Mouse (Mus musculus): ENCODE measurements around the gene March9. TPM values are rescaled to one million over a fixed set of nuclear protein-coding genes. Genes with fewer than 3 reads are reported as not detected.
A peak's percentile ranks its signal among the peaks of the same experiment; 100 is the strongest.

Gene March9
- 1.5 and 2.6 TPM in 2 replicates for polyA plus RNA-seq (2014; fragmentation: Nextera tagmentation; extraction: Ambion mirVana)

DNA sequence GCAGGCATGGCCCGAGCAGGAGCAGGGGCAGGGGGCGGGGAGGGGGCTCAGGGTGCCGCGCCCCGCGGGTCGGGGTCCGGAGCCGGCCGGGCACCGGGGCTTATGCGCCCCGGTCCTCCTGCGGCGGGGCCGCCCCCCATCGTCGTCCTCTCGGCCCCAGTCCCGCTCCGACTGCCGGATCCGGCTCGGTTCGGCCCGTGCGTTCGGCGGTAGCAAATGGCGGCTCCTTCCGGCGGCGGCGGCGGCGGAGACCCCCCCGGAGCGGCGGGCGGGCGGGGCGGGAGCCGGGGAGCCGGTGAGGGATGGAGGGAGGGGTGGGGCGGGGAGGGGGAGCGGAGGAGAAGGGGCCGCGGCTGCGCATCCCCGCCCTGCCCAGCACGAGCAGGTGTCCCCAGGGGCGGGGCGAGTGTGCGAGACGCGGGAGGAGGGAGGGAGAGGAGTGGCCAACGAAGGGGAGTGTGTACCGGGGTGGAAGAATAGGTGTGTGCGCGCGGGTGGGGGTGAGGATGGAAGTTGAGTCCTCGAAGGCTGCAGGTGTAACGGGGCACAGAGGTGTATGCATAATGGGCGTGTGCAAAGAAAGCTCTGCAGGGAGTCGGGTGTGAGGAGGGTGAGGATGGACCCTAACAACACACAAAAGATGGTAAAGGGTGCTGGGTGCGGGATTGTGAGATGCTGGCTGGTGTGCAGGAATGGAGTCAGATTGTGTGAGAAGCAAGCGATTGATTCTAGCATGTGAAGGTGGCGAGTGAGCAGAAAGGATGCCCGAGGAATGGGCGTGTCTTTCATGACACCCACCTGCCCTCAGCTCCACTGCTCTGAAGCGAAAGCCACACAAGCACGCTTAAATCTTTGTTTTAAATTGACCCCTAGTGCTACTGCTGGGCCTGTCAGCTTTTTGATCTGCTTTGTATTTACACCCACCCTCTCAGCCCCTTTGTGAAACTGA, at the start of gene March9:
TSS of gene March9 (minus strand) at position 217 of the 949 bp plus-strand sequence.
- Histone ChIP-seq H3K36me3 (ENCODE audit: control insufficient read depth, insufficient read depth, low read length) (peaks cover 24% of the 10 kb centered on the region), H3K27me3 (ENCODE audit: control insufficient read depth, insufficient read depth, low read length) (peaks cover 8% of the 10 kb centered on the region), H3K27ac (ENCODE audit: low read depth, low read length) (0 out of 2 replicates have a peak within 1 kb of the TSS, but pooled peaks have one; percentile 24), H3K9ac (ENCODE audit: low read depth, low read length) (peak within 1 kb of the TSS; percentile 83), H3K9me3 (ENCODE audit: control insufficient read depth, low read length) (no peaks in the 10 kb centered on the region), H3K4me3 (ENCODE audit: low read length) (peak within 1 kb of the TSS; percentile 83), H3K4me2 (replicated peaks; ENCODE audit: low read depth, low read length) (peak within 1 kb of the TSS; percentile 97), H3K4me1 (ENCODE audit: control insufficient read depth, insufficient read depth, low read length) (peaks cover 21% of the 10 kb centered on the region)
- ATAC-seq (ENCODE audit: low FRiP score, low TSS enrichment): peak; percentile 33
- WGBS: 2% methylated on average over 55 of the region's 72 CpGs

GRCm38 (mm10) chr10:127108262-127108583, 48.2 kb upstream of the March9 start:
- H3K9ac ChIP-seq (ENCODE audit: low read depth, low read length): no peak overlapping the region
- H3K4me3 ChIP-seq (ENCODE audit: low read length): no peak overlapping the region
- no peaks in the 10 kb centered on the region for H3K36me3 ChIP-seq (ENCODE audit: control insufficient read depth, insufficient read depth, low read length)
- 83% methylated on average over 3 of the region's 3 CpGs for WGBS
- no peaks in the 10 kb centered on the region for H3K9me3 ChIP-seq (ENCODE audit: control insufficient read depth, low read length)
- no peak for ATAC-seq (ENCODE audit: low FRiP score, low TSS enrichment)
- H3K4me2 ChIP-seq (replicated peaks; ENCODE audit: low read depth, low read length): no peak overlapping the region
- no peaks in the 10 kb centered on the region for H3K4me1 ChIP-seq (ENCODE audit: control insufficient read depth, insufficient read depth, low read length)
- H3K27ac ChIP-seq (ENCODE audit: low read depth, low read length): no peak overlapping the region
- no peaks in the 10 kb centered on the region for H3K27me3 ChIP-seq (ENCODE audit: control insufficient read depth, insufficient read depth, low read length)

- ATAC-seq (ENCODE audit: low FRiP score, low TSS enrichment): no peak
- Histone ChIP-seq H3K4me3 (ENCODE audit: low read length) (no peak overlapping the region), H3K4me2 (replicated peaks; ENCODE audit: low read depth, low read length) (no peak overlapping the region), H3K9ac (ENCODE audit: low read depth, low read length) (no peak overlapping the region), H3K4me1 (ENCODE audit: control insufficient read depth, insufficient read depth, low read length) (no peaks in the 10 kb centered on the region), H3K27me3 (ENCODE audit: control insufficient read depth, insufficient read depth, low read length) (no peaks in the 10 kb centered on the region), H3K27ac (ENCODE audit: low read depth, low read length) (no peak overlapping the region), H3K9me3 (ENCODE audit: control insufficient read depth, low read length) (no peaks in the 10 kb centered on the region), H3K36me3 (ENCODE audit: control insufficient read depth, insufficient read depth, low read length) (no peaks in the 10 kb centered on the region)
- 88% methylated on average over 16 of the region's 16 CpGs for WGBS
Observed at GRCm38 (mm10) chr10:127107563-127108261, 47.7 kb upstream of the March9 start.

- no peaks in the 10 kb centered on the region for H3K9me3 ChIP-seq (ENCODE audit: control insufficient read depth, low read length)
- no peak overlapping the region for H3K27ac ChIP-seq (ENCODE audit: low read depth, low read length)
- 84% methylated on average over 7 of the region's 7 CpGs for whole genome bisulfite sequencing
- H3K4me3 ChIP-seq (ENCODE audit: low read length): no peak overlapping the region
- no peak overlapping the region for H3K9ac ChIP-seq (ENCODE audit: low read depth, low read length)
- H3K36me3 ChIP-seq (ENCODE audit: control insufficient read depth, insufficient read depth, low read length): peaks cover 7% of the 10 kb centered on the region; the same call in 1 of the 2 replicates
- no peaks in the 10 kb centered on the region for H3K27me3 ChIP-seq (ENCODE audit: control insufficient read depth, insufficient read depth, low read length)
- H3K4me2 ChIP-seq (replicated peaks; ENCODE audit: low read depth, low read length): no peak overlapping the region
- H3K4me1 ChIP-seq (ENCODE audit: control insufficient read depth, insufficient read depth, low read length): no peaks in the 10 kb centered on the region
- ATAC-seq (ENCODE audit: low FRiP score, low TSS enrichment): no peak
Observed at GRCm38 (mm10) chr10:127103631-127104030, 43.6 kb upstream of the March9 start.

GRCm38 (mm10) chr10:127101151-127101550, 41.2 kb upstream of the March9 start:
- peaks cover 20% of the 10 kb centered on the region for H3K36me3 ChIP-seq (ENCODE audit: control insufficient read depth, insufficient read depth, low read length)
- no peak overlapping the region for H3K4me2 ChIP-seq (replicated peaks; ENCODE audit: low read depth, low read length)
- H3K9ac ChIP-seq (ENCODE audit: low read depth, low read length): no peak overlapping the region
- no peak for ATAC-seq (ENCODE audit: low FRiP score, low TSS enrichment)
- no peaks in the 10 kb centered on the region for H3K4me1 ChIP-seq (ENCODE audit: control insufficient read depth, insufficient read depth, low read length)
- H3K4me3 ChIP-seq (ENCODE audit: low read length): no peak overlapping the region
- no peaks in the 10 kb centered on the region for H3K27me3 ChIP-seq (ENCODE audit: control insufficient read depth, insufficient read depth, low read length)
- 82% methylated on average over 6 of the region's 6 CpGs for WGBS
- H3K9me3 ChIP-seq (ENCODE audit: control insufficient read depth, low read length): no peaks in the 10 kb centered on the region
- H3K27ac ChIP-seq (ENCODE audit: low read depth, low read length): no peak overlapping the region

GRCm38 (mm10) chr10:127100414-127100813, 40.4 kb upstream of the March9 start:
- H3K9me3 ChIP-seq (ENCODE audit: control insufficient read depth, low read length): no peaks in the 10 kb centered on the region
- WGBS: 85% methylated on average over 8 of the region's 8 CpGs
- peaks cover 20% of the 10 kb centered on the region for H3K36me3 ChIP-seq (ENCODE audit: control insufficient read depth, insufficient read depth, low read length)
- no peak for ATAC-seq (ENCODE audit: low FRiP score, low TSS enrichment)
- H3K27ac ChIP-seq (ENCODE audit: low read depth, low read length): no peak overlapping the region
- no peaks in the 10 kb centered on the region for H3K27me3 ChIP-seq (ENCODE audit: control insufficient read depth, insufficient read depth, low read length)
- H3K4me2 ChIP-seq (replicated peaks; ENCODE audit: low read depth, low read length): no peak overlapping the region
- H3K9ac ChIP-seq (ENCODE audit: low read depth, low read length): no peak overlapping the region
- H3K4me1 ChIP-seq (ENCODE audit: control insufficient read depth, insufficient read depth, low read length): no peaks in the 10 kb centered on the region
- H3K4me3 ChIP-seq (ENCODE audit: low read length): no peak overlapping the region

GRCm38 (mm10) chr10:127099868-127100267, 39.9 kb upstream of the March9 start:
- H3K36me3 ChIP-seq (ENCODE audit: control insufficient read depth, insufficient read depth, low read length): peaks cover 20% of the 10 kb centered on the region
- no peak for ATAC-seq (ENCODE audit: low FRiP score, low TSS enrichment)
- 96% methylated on average over 15 of the region's 15 CpGs for WGBS

DNA sequence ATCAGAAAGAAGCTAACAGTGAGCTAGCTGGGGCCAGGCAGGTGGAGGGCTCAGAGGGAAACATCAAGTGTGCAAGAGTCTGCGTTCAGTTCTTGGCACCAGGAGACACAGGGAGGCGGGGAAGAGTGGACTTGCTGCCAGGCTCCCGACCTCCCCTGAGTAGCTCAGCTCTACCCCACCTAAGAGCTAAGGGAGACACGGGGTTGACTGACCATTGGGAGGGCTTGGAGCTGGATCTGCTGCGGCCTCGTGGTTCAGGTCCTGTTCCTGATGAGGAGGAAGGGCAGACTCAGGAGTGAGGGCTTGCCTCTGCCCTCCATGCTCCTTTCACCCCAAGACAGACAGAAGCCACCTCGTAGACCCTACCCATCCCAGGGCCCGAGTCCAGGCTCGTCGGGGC, 39.2 kb upstream of the March9 start:
- no peaks in the 10 kb centered on the region for H3K9me3 ChIP-seq (ENCODE audit: control insufficient read depth, low read length)
- H3K4me1 ChIP-seq (ENCODE audit: control insufficient read depth, insufficient read depth, low read length): no peaks in the 10 kb centered on the region
- no peak overlapping the region for H3K27ac ChIP-seq (ENCODE audit: low read depth, low read length)
- ATAC-seq (ENCODE audit: low FRiP score, low TSS enrichment): no peak
- peaks cover 20% of the 10 kb centered on the region for H3K36me3 ChIP-seq (ENCODE audit: control insufficient read depth, insufficient read depth, low read length)
- 84% methylated on average over 10 of the region's 10 CpGs for WGBS
- H3K4me2 ChIP-seq (replicated peaks; ENCODE audit: low read depth, low read length): no peak overlapping the region
- no peaks in the 10 kb centered on the region for H3K27me3 ChIP-seq (ENCODE audit: control insufficient read depth, insufficient read depth, low read length)
- no peak overlapping the region for H3K9ac ChIP-seq (ENCODE audit: low read depth, low read length)
- H3K4me3 ChIP-seq (ENCODE audit: low read length): no peak overlapping the region

More at GRCm38 (mm10) chr10:127099868-127100267, 39.9 kb upstream of the March9 start:
- no peak overlapping the region for H3K4me3 ChIP-seq (ENCODE audit: low read length)
- H3K27me3 ChIP-seq (ENCODE audit: control insufficient read depth, insufficient read depth, low read length): no peaks in the 10 kb centered on the region
- H3K27ac ChIP-seq (ENCODE audit: low read depth, low read length): no peak overlapping the region
- no peak overlapping the region for H3K4me2 ChIP-seq (replicated peaks; ENCODE audit: low read depth, low read length)
- no peaks in the 10 kb centered on the region for H3K9me3 ChIP-seq (ENCODE audit: control insufficient read depth, low read length)
- H3K9ac ChIP-seq (ENCODE audit: low read depth, low read length): no peak overlapping the region
- no peaks in the 10 kb centered on the region for H3K4me1 ChIP-seq (ENCODE audit: control insufficient read depth, insufficient read depth, low read length)

DNA sequence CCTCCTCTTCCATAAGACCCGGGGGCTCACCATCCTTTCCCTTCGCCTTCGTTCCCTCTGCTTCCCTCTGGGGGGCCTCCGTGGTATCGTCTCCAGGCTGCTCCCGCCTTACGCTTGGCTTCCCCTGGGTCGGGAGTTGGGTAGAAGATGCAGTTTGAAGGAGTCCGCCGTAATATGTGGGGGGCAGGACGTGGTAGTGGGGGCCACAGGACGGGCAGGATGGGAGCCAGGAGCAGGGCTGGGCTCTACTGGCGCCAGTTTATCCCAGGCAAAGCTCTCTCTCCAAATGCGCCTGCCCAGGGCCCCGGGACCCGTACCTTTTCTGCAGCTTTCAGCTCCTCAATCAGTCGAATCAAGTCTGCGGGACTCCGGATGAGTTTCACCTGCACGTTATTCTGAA, 38.5 kb upstream of the March9 start:
- 80% methylated on average over 20 of the region's 20 CpGs for WGBS
- ATAC-seq (ENCODE audit: low FRiP score, low TSS enrichment): no peak
- Histone ChIP-seq H3K36me3 (ENCODE audit: control insufficient read depth, insufficient read depth, low read length) (peaks cover 20% of the 10 kb centered on the region), H3K27me3 (ENCODE audit: control insufficient read depth, insufficient read depth, low read length) (no peaks in the 10 kb centered on the region), H3K9me3 (ENCODE audit: control insufficient read depth, low read length) (no peaks in the 10 kb centered on the region), H3K4me3 (ENCODE audit: low read length) (no peak overlapping the region), H3K9ac (ENCODE audit: low read depth, low read length) (no peak overlapping the region), H3K4me2 (replicated peaks; ENCODE audit: low read depth, low read length) (no peak overlapping the region), H3K4me1 (ENCODE audit: control insufficient read depth, insufficient read depth, low read length) (no peaks in the 10 kb centered on the region), H3K27ac (ENCODE audit: low read depth, low read length) (no peak overlapping the region)
